Mouse (Mus musculus) cerebellum, adult 2 months (tissue): ENCODE measurements around the gene Phf24. TPM values are rescaled to one million over a fixed set of nuclear protein-coding genes. Genes with fewer than 3 reads are reported as not detected.

Experiments
- DNase-seq, 2 experiments: peaks; one replicate each; pipeline ENCODE4 v3.0.0; 2021
- H3K27ac ChIP-seq: fragments of 200-500 bp; 2 replicates; pipeline ENCODE4 v1.5.1; 2012; ENCODE audit warnings: low read length, control low read depth, inconsistent platforms; ENCODE audit not compliant: insufficient read depth
- H3K27me3 ChIP-seq: fragments of 200-500 bp; 2 replicates; pipeline ENCODE4 v1.6.1; 2012; ENCODE audit warnings: inconsistent platforms, mild to moderate bottlenecking, low read length, moderate library complexity; ENCODE audit not compliant: control insufficient read depth, insufficient read depth
- H3K4me1 ChIP-seq: fragments of 200-500 bp; 2 replicates; pipeline ENCODE4 v1.6.1; 2011; ENCODE audit warnings: low read length; ENCODE audit not compliant: control insufficient read depth, insufficient read depth
- H3K4me3 ChIP-seq: fragments of 200-500 bp; replicated peaks from 2 replicates; pipeline ENCODE3; 2011; ENCODE audit warnings: mild to moderate bottlenecking, low read depth, low read length, control low read depth; ENCODE audit not compliant: insufficient read depth
- CTCF ChIP-seq: fragments of 200-500 bp; IDR thresholded peaks from 2 replicates; pipeline ENCODE4 v1.5.1; 2011; ENCODE audit warnings: low read depth, mild to moderate bottlenecking, control low read depth, low read length, moderate library complexity, borderline replicate concordance; ENCODE audit not compliant: insufficient read depth
- POLR2A ChIP-seq: fragments of 200-500 bp; IDR thresholded peaks from 2 replicates; pipeline ENCODE4 v1.6.1; 2011; ENCODE audit warnings: low read length, control low read depth, borderline replicate concordance; ENCODE audit not compliant: insufficient read depth
- WGBS: fragments of 180-500 bp; shearing (Covaris S2); methylation state at CpG from one replicate; pipeline ENCODE4 v1.1.7; 2018; 5-methylcytosine and 5-hydroxymethylcytosine counted together
- polyA plus RNA-seq: library from polyadenylated mRNA; depleted of rRNA; stranded (reverse); fragments of >200 nt; gene quantifications from 2 replicates; pipeline ENCODE4 v1.2.3, GENCODE M21; 2012; rRNA removed

The Phf24 gene
- polyA plus RNA-seq, 1 experiment = 84.1 TPM

GRCm38 (mm10) chr4:42988296-42988695, 71.8 kb downstream of the Phf24 start:
- no peak for DNase-seq
- H3K4me3 ChIP-seq = no peak overlapping the region
- WGBS = 85% methylated on average over 1 of the region's 1 CpGs
- H3K27me3 ChIP-seq = no peaks in the 10 kb centered on the region
- H3K4me1 ChIP-seq = no peaks in the 10 kb centered on the region
- TF ChIP-seq POLR2A (no peak), CTCF (no peak)
- H3K27ac ChIP-seq = no peak overlapping the region

Other genes starting within 250 kb of the Phf24 start
- gene 4930578G10Rik, start 181.1 kb upstream of the Phf24 start, polyA plus RNA-seq = 0.34 and 1.1 TPM in 2 replicates
- gene Ccl19, start 160.1 kb upstream of the Phf24 start, polyA plus RNA-seq = 1.5 and 1.6 TPM in 2 replicates
- gene Ccl21a, start 142.7 kb upstream of the Phf24 start, polyA plus RNA-seq = not detected in 2 replicates
- 0.35 and 0.59 TPM in 2 replicates for gene Fam205a1, start 62.8 kb upstream of the Phf24 start, polyA plus RNA-seq
- 0.10 and 0.11 TPM in 2 replicates for gene Gm12394, start 59.9 kb upstream of the Phf24 start, polyA plus RNA-seq
- gene Fam205c, start 42.4 kb upstream of the Phf24 start, polyA plus RNA-seq = 0.10 TPM in 1 of 2 replicates, not detected in the other
- gene Dnajb5, start 33.2 kb downstream of the Phf24 start, polyA plus RNA-seq = 55.0 and 58.7 TPM in 2 replicates
- not detected in 2 replicates for gene 1700022I11Rik, start 52.9 kb downstream of the Phf24 start, polyA plus RNA-seq
- gene Vcp, start 83.8 kb downstream of the Phf24 start, polyA plus RNA-seq = 196 and 200 TPM in 2 replicates
- gene Fancg, start 93.8 kb downstream of the Phf24 start, polyA plus RNA-seq = 36.2 and 36.7 TPM in 2 replicates
- gene Pigo, start 109.2 kb downstream of the Phf24 start, polyA plus RNA-seq = 35.8 and 35.9 TPM in 2 replicates
- 138 and 142 TPM in 2 replicates for gene Stoml2, start 115.0 kb downstream of the Phf24 start, polyA plus RNA-seq
- gene Fam214b, start 129.6 kb downstream of the Phf24 start, polyA plus RNA-seq = 29.9 and 32.5 TPM in 2 replicates
- gene Unc13b, start 142.3 kb downstream of the Phf24 start, polyA plus RNA-seq = 12.8 and 14.5 TPM in 2 replicates